Mouse (Mus musculus) CH12.LX (cell line): ENCODE results near the gene Zmynd11.

Experiments used
- EP300 ChIP-seq: IDR thresholded peaks from 2 replicates; pipeline ENCODE4 v1.6.1; 2011; ENCODE audit warnings: low read length, improper control_type of control experiment
- HCFC1 ChIP-seq: IDR thresholded peaks from 2 replicates; pipeline ENCODE4 v1.6.1; 2012; ENCODE audit warnings: low read depth, mild to moderate bottlenecking, inconsistent platforms, low read length, improper control_type of control experiment
- POLR2A ChIP-seq: IDR thresholded peaks from 2 replicates; pipeline ENCODE4 v1.6.1; 2011; ENCODE audit warnings: low read depth, mild to moderate bottlenecking, improper control_type of control experiment, low read length
- USF1 ChIP-seq: IDR thresholded peaks from 2 replicates; pipeline ENCODE4 v1.6.1; 2014; ENCODE audit warnings: low read depth, mild to moderate bottlenecking, inconsistent platforms, low read length, improper control_type of control experiment

GRCm38 (mm10) chr13:9738190-9738589 lies 26.9 kb downstream of the Zmynd11 start:
- TF ChIP-seq HCFC1 (no peak), POLR2A (no peak), USF1 (no peak), EP300 (no peak)
